Mouse (Mus musculus) right cerebral cortex, postnatal 36 days (tissue): ENCODE measurements at regions not wholly inside any gene's neighbourhood (a gene's known extent, or its start where the extent isn't known, plus 50 kb on each side); places are given as distances from the start of the nearest gene placed in this dataset.
"Not testable (repeated sequence)": the region's sequence is repeated elsewhere in the genome, so short reads cannot be mapped to it uniquely, and the experiment has no call there.

Experiments
- DNase-seq, 2 experiments: peaks; one replicate each; pipeline ENCODE4 v3.0.0; 2022; ENCODE audit warnings: low spot score in 2 of 2, mixed read lengths in 1 of 2

DNA sequence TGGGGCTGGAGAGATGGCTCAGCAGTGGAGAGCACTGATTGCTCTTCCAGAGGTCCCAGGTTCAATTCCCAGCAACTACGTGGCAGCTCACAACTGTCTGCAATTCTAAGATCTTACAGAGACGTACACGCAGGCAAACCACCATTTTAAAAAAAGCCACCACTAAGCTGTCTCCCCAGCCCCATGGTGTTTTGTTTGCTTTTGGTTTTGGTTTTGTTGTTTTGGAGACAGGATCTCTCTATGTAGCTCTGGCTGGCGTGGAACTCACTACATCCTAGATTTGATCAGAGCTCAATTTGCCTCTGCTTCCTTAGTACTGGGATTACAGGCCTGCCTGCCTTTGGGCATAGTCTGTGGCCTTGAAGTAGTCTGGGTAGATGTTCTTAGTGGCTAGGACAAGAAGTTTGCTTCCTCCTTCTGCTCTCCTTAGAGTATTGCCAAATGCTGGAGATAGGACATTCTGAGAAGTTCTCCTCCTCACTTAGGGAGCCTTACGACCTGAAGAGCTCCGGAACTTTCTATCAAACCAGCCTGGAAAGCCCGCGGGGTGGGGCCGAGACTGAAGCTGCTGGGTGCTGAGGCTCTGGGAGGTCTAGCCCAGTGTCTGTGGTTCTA lies 495.4 kb upstream of the Chrm3 start:
- not testable (repeated sequence) for DNase-seq

DNA sequence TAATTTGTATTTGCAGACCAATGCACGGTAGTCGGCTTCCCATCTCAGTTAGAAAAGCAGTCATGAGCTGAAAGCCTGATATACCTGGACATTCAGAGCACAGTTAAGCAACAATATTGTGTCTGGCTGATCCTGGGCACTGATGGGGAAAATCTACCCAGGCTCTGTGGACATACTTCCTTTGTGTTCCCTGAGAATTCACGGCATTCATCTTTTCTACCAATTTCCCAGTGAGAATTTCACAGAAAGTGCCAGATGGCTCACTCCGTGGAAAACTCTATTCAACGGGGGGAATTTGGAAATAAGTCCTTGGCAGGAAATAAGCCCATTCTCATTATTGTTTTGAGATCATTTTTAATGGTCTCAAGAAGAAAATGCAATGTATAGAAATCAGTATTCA lies 484.6 kb upstream of the Chrm3 start:
- DNase-seq = no peak

DNA sequence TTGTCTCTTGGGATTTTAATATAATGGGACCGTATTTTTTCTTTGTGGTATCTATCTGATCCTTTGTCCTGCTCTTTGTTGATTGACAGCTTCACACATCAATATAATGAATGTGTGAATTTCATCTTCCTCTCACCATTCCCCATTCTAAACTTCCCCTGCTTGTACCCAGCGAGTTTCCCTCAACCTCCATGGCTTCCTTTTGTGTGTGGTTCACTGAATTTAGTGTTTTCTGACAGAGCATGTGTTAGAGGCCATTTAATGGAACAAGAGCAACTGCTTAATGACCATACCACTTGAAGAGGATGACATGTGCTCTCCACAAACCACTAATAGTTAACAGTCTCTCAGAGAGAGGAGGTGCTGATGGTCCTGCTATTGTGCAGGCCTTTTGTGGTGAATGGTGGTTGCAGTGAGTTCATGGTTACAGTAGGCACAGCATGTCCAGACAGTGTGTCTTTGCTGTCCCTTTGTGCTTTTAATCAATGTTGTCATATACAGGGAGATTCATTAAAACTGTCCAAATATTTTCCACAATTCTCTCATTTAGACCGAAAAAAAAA lies 438.8 kb upstream of the Chrm3 start:
- no peak for DNase-seq
